Mouse (Mus musculus) hindbrain, embryonic 11.5 days (tissue): ENCODE measurements around the gene Pold4. TPM values are rescaled to one million over a fixed set of nuclear protein-coding genes. Genes with fewer than 3 reads are reported as not detected.

Source experiments
- polyA plus RNA-seq: library from polyadenylated mRNA; unstranded; fragments of >200 nt; fragmentation: Nextera tagmentation; extraction: Ambion mirVana; gene quantifications from 2 replicates; pipeline ENCODE4 v1.2.1, GENCODE M21; 2014

The Pold4 gene
- polyA plus RNA-seq, 1 experiment from 2014 or later, result 17.9 TPM

Other genes with a start within 250 kb of the Pold4 start
- gene Acy3, start 245.3 kb upstream of the Pold4 start, polyA plus RNA-seq, result 2.5 and 2.8 TPM in 2 replicates
- gene Tbx10, start 239.1 kb upstream of the Pold4 start, polyA plus RNA-seq, result 0.70 and 2.3 TPM in 2 replicates
- gene Nudt8, start 231.3 kb upstream of the Pold4 start, polyA plus RNA-seq, result 14.6 and 19.5 TPM in 2 replicates
- gene Gm49405, start 231.3 kb upstream of the Pold4 start, polyA plus RNA-seq, result 1.5 and 1.6 TPM in 2 replicates
- gene Doc2g, start 228.6 kb upstream of the Pold4 start, polyA plus RNA-seq, result 1.5 and 1.9 TPM in 2 replicates
- 188 and 201 TPM in 2 replicates for gene Ndufv1, start 219.1 kb upstream of the Pold4 start, polyA plus RNA-seq
- gene Gstp1, start 193.9 kb upstream of the Pold4 start, polyA plus RNA-seq, result 343 and 348 TPM in 2 replicates
- 1.1 and 2.9 TPM in 2 replicates for gene Gstp2, start 185.9 kb upstream of the Pold4 start, polyA plus RNA-seq
- not detected in 2 replicates for gene Gstp3, start 172.3 kb upstream of the Pold4 start, polyA plus RNA-seq
- gene Cabp2, start 150.3 kb upstream of the Pold4 start, polyA plus RNA-seq, result not detected in 2 replicates
- 74.4 and 84.3 TPM in 2 replicates for gene Cdk2ap2, start 134.7 kb upstream of the Pold4 start, polyA plus RNA-seq
- 12.2 and 15.4 TPM in 2 replicates for gene Pitpnm1, start 131.9 kb upstream of the Pold4 start, polyA plus RNA-seq
- 65.7 and 67.4 TPM in 2 replicates for gene Aip, start 106.0 kb upstream of the Pold4 start, polyA plus RNA-seq
- gene Gpr152, start 92.1 kb upstream of the Pold4 start, polyA plus RNA-seq, result not detected in 2 replicates
- gene Cabp4, start 87.9 kb upstream of the Pold4 start, polyA plus RNA-seq, result not detected in 2 replicates
- gene Coro1b, start 83.3 kb upstream of the Pold4 start, polyA plus RNA-seq, result 119 and 123 TPM in 2 replicates
- gene Ptprcap, start 78.3 kb upstream of the Pold4 start, polyA plus RNA-seq, result 1.0 and 1.1 TPM in 2 replicates
- gene Rps6kb2, start 68.5 kb upstream of the Pold4 start, polyA plus RNA-seq, result 42.2 and 45.7 TPM in 2 replicates
- 2.8 and 3.3 TPM in 2 replicates for gene Carns1, start 56.4 kb upstream of the Pold4 start, polyA plus RNA-seq
- 0.79 and 0.96 TPM in 2 replicates for gene Tbc1d10c, start 40.6 kb upstream of the Pold4 start, polyA plus RNA-seq
- gene Ppp1ca, start 39.8 kb upstream of the Pold4 start, polyA plus RNA-seq, result 868 and 927 TPM in 2 replicates
- 41.6 and 42.1 TPM in 2 replicates for gene Rad9a, start 30.2 kb upstream of the Pold4 start, polyA plus RNA-seq
- 0.82 and 0.90 TPM in 2 replicates for gene Clcf1, start 17.7 kb upstream of the Pold4 start, polyA plus RNA-seq
- not detected in 2 replicates for gene AC109138.7, start 17.5 kb upstream of the Pold4 start, polyA plus RNA-seq
- 2.8 and 3.9 TPM in 2 replicates for gene Ssh3, start 37.3 kb downstream of the Pold4 start, polyA plus RNA-seq
- gene Ankrd13d, start 51.2 kb downstream of the Pold4 start, polyA plus RNA-seq, result 8.6 and 11.0 TPM in 2 replicates
- gene Grk2, start 74.3 kb downstream of the Pold4 start, polyA plus RNA-seq, result 12.5 and 13.9 TPM in 2 replicates
- gene Kdm2a, start 166.4 kb downstream of the Pold4 start, polyA plus RNA-seq, result 42.1 and 44.0 TPM in 2 replicates
- gene Rhod, start 207.5 kb downstream of the Pold4 start, polyA plus RNA-seq, result 14.0 and 15.2 TPM in 2 replicates
- gene Syt12, start 245.5 kb downstream of the Pold4 start, polyA plus RNA-seq, result 0.91 and 0.99 TPM in 2 replicates